Mouse (Mus musculus) embryonic stem cell, embryonic (primary cell): ENCODE data around the gene Lrrc15.

Source experiments
- CTCF ChIA-PET, 4 experiments: fragments of 300-600 bp in 2 of 4; fragments of 350-600 bp in 2 of 4; sonication (Branson Sonifier 250); formaldehyde crosslinking; loops; one replicate each; lab custom pipeline; 2022; ENCODE audit warnings: inconsistent platforms in 2 of 4; lab: Charles Lee
- POLR2A ChIA-PET, 4 experiments: fragments of 300-600 bp in 2 of 4; fragments of 350-600 bp in 2 of 4; sonication (Branson Sonifier 250); formaldehyde crosslinking; loops; one replicate each; lab custom pipeline; 2022; ENCODE audit warnings: antibody characterized with exemption in 4 of 4, inconsistent platforms in 1 of 4; lab: Charles Lee

Lrrc15 gene

DNA sequence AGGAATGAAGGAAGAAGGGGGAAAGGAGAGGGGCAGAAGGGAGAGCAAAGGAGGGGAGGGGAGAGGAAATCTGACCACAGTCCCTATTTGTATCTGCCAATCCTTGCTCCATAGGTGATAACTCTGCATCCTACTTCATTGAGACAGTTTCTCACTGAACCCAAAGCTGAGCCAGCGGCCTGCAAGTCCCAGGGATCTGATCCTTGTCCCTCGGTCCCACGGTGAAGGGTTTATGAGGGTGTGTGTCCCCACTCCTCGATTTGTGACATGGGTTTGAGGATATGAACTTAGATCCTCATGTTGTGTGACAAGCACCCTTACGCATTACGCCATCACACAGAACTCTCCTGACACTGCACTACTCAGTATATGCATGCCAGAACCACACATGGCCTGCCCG is 12.1 kb upstream of the Lrrc15 start:
- ChIA-PET POLR2A (interaction anchor here in 2 of 4 experiments (1.1 to 2.0 kb wide), 2 partner anchors 13 kb away, joined by 3 to 5 read pairs; no protein-coding TSS in a partner anchor), CTCF (no interaction called here)

GRCm38 (mm10) chr16:30290436-30290835 is 7.4 kb upstream of the Lrrc15 start:
- ChIA-PET POLR2A (interaction anchor here in 1 of 4 experiments (0.6 to 1.3 kb wide), 4 partner anchors 9 to 65 kb away, joined by 3 to 5 read pairs (median 4); no protein-coding TSS in a partner anchor), CTCF (interaction anchor here in 1 of 4 experiments (0.6 kb wide), 1 partner anchor 27 kb away, joined by 3 read pairs; no protein-coding TSS in a partner anchor)

- CTCF ChIA-PET = interaction anchor here (0.6 to 2.4 kb wide), 9 partner anchors 10 to 298 kb away, joined by 3 to 15 read pairs (median 4); no protein-coding TSS in a partner anchor
- POLR2A ChIA-PET = interaction anchor here (0.5 to 7.7 kb wide), 17 partner anchors 9 to 602 kb away, joined by 3 to 48 read pairs (median 4); no protein-coding TSS in a partner anchor
Observed at GRCm38 (mm10) chr16:30285701-30286100, 2.6 kb upstream of the Lrrc15 start.

- ChIA-PET POLR2A (interaction anchor here in 3 of 4 experiments (0.6 to 7.7 kb wide), 17 partner anchors 8 to 1042 kb away, joined by 3 to 48 read pairs (median 4); partner anchors contain the start of genes Gp5 (in 1 of the 3) and Hes1 (in 1 of the 3)), CTCF (interaction anchor here (0.6 to 2.4 kb wide), 32 partner anchors 8 to 1334 kb away, joined by 3 to 10 read pairs (median 4); no protein-coding TSS in a partner anchor)
Observed at GRCm38 (mm10) chr16:30283743-30284337, 784 bp upstream of the Lrrc15 start.

DNA sequence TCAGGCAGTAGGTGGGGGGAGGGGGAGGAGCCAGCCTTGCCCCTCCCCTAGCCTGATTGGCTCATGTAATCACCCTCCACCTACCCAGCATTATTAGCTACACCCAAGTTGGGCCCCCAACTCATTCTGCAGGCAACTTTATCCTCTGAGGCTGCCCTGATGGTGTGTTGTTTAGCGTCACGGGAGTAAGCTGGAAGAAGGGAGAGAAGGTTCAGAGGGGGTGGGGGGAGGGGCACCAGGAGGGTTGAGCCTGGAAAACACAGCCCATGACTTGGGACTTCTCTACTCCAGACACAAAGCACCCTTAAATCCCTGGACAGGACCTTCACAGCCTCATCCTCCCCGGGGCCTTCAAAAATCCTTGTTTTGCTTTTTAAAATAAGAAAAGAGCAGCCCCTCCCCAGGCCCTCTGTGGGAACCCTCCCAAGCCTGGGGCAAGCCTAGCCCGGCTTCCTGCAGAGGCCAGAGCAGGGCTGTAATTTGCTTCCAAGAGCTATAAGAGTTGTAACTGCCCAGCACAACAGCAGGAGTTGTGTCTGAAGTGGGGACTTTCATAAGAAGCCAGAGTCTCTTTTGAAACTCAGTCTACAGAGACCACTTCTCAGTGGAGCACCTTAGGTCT is 2.3 kb downstream of the Lrrc15 start:
- ChIA-PET POLR2A (interaction anchor here (0.5 to 7.7 kb wide), 40 partner anchors 9 to 741 kb away, joined by 3 to 48 read pairs (median 3); partner anchors contain the start of genes Hes1 (in 3 of the 4) and Gp5 (in 1 of the 4)), CTCF (interaction anchor here (0.6 to 1.8 kb wide), 15 partner anchors 17 to 540 kb away, joined by 3 to 7 read pairs (median 4); no protein-coding TSS in a partner anchor)

DNA sequence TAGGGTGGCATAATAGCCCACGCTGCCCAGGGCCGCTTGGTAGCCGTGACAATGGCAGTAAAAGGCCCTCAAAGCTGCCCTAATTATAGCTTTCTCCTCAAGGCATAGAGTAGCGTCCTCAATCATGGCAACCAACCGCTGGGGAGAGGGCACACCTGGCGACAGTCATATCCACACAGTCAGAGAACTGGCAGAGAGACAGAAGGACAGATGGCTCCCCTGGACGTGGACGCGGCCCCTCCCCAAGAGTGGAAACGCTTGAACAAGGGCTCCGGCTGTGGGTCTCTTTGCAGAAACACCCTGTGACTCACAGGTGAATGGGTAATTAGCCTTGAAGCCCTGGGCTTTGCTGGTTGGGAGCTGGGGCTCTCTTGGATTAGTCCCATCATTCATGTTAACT is 4.7 kb downstream of the Lrrc15 start:
- ChIA-PET CTCF (interaction anchor here in 1 of 4 experiments (0.9 kb wide), 1 partner anchor 792 kb away, joined by 3 read pairs; no protein-coding TSS in a partner anchor), POLR2A (interaction anchor here in 1 of 4 experiments (0.6 to 1.6 kb wide), 2 partner anchors 12 to 48 kb away, joined by 3 to 5 read pairs; no protein-coding TSS in a partner anchor)

DNA sequence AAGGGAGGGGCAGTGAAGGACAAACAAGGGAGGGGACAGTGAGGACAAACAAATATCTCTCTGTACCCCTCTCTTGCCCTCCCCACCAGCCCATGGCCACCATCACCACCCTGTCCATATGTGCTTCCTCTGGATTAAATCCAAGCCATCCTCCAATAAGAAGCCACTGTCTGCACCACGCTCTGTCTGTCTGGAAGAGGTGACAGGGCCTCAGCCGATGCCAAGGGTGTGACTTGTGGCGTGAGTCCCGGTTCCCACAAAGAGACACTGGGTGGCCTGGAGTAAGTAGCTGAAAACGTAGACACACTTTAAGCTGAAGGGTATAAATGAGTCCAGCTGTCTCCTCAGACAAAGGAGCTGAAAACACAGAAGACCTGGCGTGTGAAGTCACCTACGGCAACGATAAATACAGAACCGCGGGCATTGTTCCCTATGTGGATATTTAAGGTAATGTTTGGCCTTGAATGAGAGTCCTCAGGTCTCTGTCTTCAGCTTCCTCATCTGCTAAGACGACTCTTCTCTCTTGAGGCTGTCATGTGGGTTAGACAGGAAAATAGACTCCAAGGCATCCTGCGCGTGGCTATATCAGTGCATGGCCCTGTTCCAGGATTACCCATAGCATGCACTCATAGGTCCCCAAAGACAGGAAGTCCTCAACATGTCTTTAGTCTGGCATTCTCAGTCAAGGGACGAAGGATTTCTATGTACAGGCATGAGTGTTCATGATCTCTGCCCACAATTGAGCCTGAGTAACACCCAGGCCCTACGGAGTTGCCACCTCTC is 7.3 kb downstream of the Lrrc15 start:
- CTCF ChIA-PET = interaction anchor here in 3 of 4 experiments (0.6 to 1.7 kb wide), 4 partner anchors 8 to 27 kb away, joined by 3 to 4 read pairs (median 4); no protein-coding TSS in a partner anchor

DNA sequence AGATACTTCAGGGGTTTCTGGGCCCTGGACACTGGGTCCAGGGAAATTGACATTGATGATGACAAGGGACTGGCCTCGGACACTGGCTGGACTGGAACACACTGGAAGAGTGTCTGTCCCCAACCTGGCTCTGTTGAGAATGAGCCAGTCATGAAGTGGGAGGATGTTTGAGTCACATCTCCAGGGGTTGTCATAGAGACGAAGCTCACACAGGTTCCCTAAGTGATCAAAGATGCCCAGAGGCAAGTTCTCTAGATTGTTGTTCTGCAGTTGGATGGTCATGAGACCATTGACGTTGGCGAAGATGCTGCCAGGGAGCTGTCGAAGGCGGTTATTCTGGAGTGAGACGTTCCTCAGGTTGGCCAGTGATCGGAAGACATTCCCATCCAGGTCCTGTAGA is 10.0 kb downstream of the Lrrc15 start:
- ChIA-PET POLR2A (interaction anchor here in 2 of 4 experiments (1.1 to 5.2 kb wide), 7 partner anchors 10 to 244 kb away, joined by 3 to 48 read pairs (median 3); partner anchors contain the start of gene Lrrc15 (in 1 of the 2)), CTCF (interaction anchor here in 2 of 4 experiments (0.5 to 1.6 kb wide), 4 partner anchors 10 to 197 kb away, joined by 3 to 5 read pairs (median 4); no protein-coding TSS in a partner anchor)

More for the DNA sequence above, 7.3 kb downstream of the Lrrc15 start:
- POLR2A ChIA-PET = interaction anchor here in 3 of 4 experiments (0.6 to 3.7 kb wide), 4 partner anchors 9 to 33 kb away, joined by 3 to 19 read pairs (median 4); no protein-coding TSS in a partner anchor

DNA sequence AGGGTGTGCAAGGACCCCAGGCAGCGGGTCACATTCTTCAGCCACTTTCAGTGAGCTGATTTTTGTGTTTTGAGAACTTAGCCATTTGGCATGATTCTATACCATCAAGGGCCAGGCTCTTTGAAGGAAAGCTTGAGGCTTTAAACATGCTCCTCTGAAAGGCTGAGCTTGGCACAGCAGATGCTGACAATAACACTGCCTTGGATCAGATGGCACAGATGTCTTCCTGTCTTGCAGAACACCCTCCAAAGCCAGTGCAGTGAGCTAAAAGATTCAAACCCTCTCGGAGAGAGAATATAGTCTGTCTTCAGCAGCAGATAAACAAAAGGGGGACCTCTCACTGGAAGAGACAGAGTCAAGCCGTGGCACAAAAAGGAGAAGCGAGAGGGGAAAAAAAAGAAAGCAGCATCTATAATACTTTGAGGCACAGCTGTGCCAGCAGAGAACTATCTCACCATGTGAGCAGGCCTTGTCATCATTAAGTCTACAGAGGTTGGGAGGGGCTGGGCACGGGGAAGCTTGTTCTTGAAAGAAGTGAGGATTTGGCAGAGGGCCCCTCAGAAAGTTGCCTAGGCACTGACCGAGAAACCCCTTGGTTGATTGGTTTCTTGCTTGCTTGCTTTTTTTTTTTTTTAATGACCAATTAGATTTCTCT is 11.0 kb downstream of the Lrrc15 start:
- CTCF ChIA-PET = interaction anchor here in 2 of 4 experiments (0.7 to 2.8 kb wide), 5 partner anchors 9 to 433 kb away, joined by 3 to 8 read pairs (median 4); partner anchors contain the start of gene Lrrc15 (in 1 of the 2)
- POLR2A ChIA-PET = interaction anchor here in 2 of 4 experiments (0.6 to 5.2 kb wide), 9 partner anchors 9 to 249 kb away, joined by 3 to 48 read pairs (median 4); partner anchors contain the start of gene Lrrc15 (in 2 of the 2)

GRCm38 (mm10) chr16:30271223-30271761 is 11.8 kb downstream of the Lrrc15 start:
- CTCF ChIA-PET = interaction anchor here in 2 of 4 experiments (0.9 to 2.8 kb wide), 5 partner anchors 8 to 432 kb away, joined by 3 to 8 read pairs (median 4); partner anchors contain the start of gene Lrrc15 (in 1 of the 2)
- POLR2A ChIA-PET = interaction anchor here in 2 of 4 experiments (0.6 to 5.2 kb wide), 7 partner anchors 10 to 250 kb away, joined by 3 to 48 read pairs (median 5); partner anchors contain the start of gene Lrrc15 (in 1 of the 2)

GRCm38 (mm10) chr16:30267359-30267758 is 15.7 kb downstream of the Lrrc15 start, which contains the start of gene Cpn2:
Gene Cpn2, minus strand, starts transcription at chr16:30267499.
- ChIA-PET POLR2A (interaction anchor here in 1 of 4 experiments (1.1 kb wide), 1 partner anchor 10 kb away, joined by 3 read pairs; no protein-coding TSS in a partner anchor), CTCF (no interaction called here)

DNA sequence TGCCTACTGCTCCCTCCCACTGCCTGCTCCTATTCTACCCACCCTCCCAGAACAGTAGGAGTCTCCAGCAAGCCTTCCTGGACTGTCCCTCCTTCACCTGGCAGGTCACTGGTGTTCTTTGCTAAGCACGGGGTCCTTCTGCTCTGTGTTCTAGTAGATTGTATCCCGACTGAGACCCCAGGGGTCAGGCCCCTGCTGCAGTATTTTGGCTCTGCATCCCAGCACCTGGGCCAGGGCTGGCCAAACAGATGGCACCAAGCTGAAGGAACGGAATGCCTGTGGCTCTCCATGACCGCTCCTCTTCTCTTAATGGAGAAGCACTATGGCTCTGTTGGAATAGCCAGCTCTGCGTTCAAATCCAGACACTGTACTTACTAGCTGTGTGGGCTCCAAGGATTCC is 16.5 kb downstream of the Lrrc15 start:
- ChIA-PET CTCF (no interaction called here), POLR2A (interaction anchor here in 1 of 4 experiments (1.1 kb wide), 1 partner anchor 11 kb away, joined by 3 read pairs; no protein-coding TSS in a partner anchor)

DNA sequence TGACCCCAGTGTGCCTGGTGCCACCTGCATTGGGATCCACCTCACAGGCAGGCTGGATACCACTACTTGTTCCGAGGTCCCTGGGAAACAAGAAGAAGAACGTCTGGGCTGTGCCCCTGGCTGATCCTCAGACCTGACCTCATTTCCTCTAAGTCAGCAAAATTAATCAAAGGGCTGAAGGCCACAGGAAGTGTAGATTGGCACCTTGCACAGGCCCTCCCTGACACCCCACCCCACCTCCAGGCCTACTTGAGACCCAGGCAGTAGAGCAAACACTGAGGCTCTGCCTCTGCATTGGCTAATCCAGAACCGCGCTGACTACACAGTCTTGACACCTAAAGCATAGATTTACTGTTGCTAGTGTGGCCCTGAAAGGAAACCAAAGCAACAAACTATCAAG is 17.4 kb downstream of the Lrrc15 start:
- POLR2A ChIA-PET = no interaction called here
- CTCF ChIA-PET = interaction anchor here in 3 of 4 experiments (0.5 to 1.1 kb wide), 3 partner anchors 10 to 320 kb away, joined by 3 read pairs; no protein-coding TSS in a partner anchor

DNA sequence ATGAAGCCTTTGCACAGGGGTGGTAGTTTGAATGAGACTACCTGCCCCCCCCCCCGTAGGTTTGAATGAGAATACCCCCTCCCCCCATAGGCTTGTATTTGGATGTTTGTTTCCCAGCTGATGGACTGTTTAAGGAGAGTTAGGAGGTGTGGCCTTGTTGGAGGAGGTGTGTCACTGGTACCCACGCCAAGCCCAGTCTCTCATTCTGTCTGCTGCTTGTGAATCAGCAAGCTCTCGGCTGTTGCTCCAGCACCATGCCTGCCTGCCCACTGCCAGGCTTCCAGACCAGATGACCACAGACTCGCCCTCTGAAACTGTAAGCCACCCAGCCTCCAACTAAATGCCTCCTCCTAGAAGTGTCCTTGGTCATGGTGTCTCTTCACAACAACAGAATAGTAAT is 19.9 kb downstream of the Lrrc15 start:
- ChIA-PET POLR2A (interaction anchor here in 1 of 4 experiments (0.5 to 1.9 kb wide), 6 partner anchors 9 to 418 kb away, joined by 3 to 6 read pairs (median 3); no protein-coding TSS in a partner anchor), CTCF (interaction anchor here (0.5 to 2.1 kb wide), 34 partner anchors 8 to 1562 kb away, joined by 3 to 17 read pairs (median 4); partner anchors contain the start of gene Lrrc15 (in 1 of the 4))

DNA sequence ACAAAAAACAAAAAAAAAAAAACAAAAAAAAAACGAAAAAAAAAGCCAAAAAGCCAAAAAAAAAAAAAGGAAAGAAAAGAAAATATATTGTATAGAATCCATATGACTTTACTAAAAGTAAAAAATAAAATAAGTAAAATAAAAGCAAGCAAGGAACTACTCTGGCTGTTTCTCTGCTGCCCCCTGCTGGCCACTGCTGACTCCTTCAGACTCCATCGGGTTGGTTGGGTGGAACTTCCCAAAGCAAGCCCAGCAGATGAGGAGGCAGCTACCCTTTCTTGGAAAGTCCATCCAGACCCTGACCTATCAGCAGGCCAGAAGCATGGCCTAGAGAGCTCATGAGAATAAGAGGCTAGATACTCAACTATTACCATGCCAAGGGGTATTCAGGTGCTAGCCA is 20.4 kb downstream of the Lrrc15 start:
- ChIA-PET POLR2A (interaction anchor here in 3 of 4 experiments (0.7 to 1.9 kb wide), 9 partner anchors 10 to 447 kb away, joined by 3 to 6 read pairs (median 3); no protein-coding TSS in a partner anchor), CTCF (interaction anchor here (0.5 to 2.1 kb wide), 41 partner anchors 8 to 1562 kb away, joined by 3 to 17 read pairs (median 4); partner anchors contain the start of gene Lrrc15 (in 1 of the 4))

GRCm38 (mm10) chr16:30262157-30262556 is 20.9 kb downstream of the Lrrc15 start:
- ChIA-PET POLR2A (interaction anchor here in 3 of 4 experiments (0.7 to 1.9 kb wide), 8 partner anchors 10 to 447 kb away, joined by 3 to 6 read pairs (median 4); no protein-coding TSS in a partner anchor), CTCF (interaction anchor here (0.5 to 2.1 kb wide), 20 partner anchors 11 to 809 kb away, joined by 3 to 15 read pairs (median 4); partner anchors contain the start of gene Lrrc15 (in 1 of the 4))
